Mouse (Mus musculus): Measurements from ENCODE around the gene Slc18a3.

The Slc18a3 gene

DNA sequence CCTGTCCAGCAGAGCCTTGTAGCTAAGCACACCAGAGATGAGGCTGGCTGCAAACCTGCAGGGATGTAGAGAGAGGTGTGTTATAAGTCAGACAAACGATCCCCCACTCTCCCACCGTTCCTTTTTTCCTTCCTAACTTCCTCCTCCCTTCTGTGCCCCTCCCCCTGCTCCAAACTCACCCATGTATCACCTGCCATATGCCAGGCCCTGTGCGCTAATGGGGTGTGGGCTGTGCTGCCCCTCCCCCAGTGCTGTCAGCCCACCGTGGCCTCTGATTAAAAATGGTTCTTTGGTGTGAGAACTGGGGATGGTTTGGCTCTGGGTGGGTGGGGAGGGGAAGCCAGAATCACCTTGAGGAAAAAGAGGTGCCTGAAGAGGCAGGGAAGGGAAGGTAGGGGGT lies 12.1 kb downstream of the Slc18a3 start:
- DNase-seq: no peak

DNA sequence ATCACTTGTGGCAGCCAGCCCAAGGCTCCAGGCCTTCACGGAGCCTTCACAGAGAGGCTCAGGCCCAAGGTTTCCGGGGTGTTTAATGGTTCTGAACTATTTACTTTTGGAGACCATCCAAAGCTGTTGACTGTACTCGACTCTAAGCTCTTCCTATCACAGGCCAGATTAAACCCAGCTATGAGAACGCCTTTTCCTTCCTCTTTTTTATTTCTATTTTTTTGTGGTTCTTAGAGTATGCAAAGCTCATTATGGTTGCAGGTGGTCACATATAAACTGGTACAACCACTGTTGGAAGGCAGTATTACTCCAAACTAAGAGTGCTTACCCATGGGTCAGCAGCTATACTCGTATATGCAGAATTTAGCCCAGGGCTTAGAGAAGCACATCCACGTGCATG lies 17.7 kb downstream of the Slc18a3 start:
- no peak for DNase-seq

DNA sequence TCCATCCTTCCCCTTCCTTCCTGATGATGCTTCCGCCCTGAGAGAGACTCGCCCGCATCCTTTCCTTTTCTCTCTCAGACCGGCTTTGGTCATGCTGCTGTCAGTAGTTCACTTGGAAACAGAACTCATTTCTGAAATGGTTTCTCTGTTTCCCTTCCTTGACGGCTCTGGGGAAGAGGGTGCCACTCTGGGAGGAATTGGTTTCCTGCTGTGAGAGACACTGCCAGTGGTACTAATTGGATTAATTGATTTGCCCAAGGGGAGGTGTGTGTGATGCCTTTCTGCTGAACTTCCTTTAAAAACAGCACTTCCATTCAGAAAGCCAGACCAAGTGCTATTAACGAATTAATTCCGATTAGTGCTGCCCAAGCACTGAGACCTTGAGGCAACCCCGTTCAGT lies 21.2 kb downstream of the Slc18a3 start:
- no peak for DNase-seq

DNA sequence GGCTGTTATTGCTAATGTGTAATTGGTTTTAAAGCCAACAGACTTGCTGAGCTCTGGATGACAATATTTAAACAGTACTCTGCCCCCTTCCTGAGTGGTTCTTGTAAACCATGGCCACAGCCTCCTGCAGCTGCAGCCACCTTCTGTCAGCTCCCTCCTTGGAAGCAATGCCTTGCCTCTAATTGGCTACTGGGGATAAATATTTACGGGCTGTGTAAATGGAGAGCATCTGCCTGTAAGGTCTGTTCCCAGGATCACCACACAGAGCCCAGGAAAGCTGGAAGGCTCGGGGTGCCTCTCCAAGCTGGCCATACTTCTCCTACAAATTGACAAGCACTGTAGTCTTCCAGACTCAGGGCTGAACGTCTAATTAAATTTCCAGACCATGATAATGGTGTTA lies 24.9 kb downstream of the Slc18a3 start:
- DNase-seq: no peak

DNA sequence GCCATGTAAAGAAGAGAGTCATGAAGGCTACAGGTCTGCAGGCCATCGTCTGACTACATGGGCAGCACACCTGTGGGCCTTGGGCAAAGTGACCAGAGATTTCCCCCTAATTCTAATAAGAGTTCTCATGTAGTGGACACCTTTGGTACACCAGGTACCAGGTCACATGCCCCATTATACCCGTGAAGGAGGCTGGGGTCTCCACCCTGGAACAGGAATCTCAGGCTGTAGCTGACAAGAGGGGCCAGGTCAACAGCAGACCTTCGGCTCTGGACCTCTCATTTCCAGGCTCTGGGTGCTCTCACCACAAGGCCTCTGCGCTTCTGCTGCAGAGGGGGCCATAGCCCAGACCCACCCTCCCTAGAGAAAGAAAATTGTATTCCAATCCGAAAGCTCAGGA lies 25.3 kb downstream of the Slc18a3 start:
- no peak for DNase-seq

DNA sequence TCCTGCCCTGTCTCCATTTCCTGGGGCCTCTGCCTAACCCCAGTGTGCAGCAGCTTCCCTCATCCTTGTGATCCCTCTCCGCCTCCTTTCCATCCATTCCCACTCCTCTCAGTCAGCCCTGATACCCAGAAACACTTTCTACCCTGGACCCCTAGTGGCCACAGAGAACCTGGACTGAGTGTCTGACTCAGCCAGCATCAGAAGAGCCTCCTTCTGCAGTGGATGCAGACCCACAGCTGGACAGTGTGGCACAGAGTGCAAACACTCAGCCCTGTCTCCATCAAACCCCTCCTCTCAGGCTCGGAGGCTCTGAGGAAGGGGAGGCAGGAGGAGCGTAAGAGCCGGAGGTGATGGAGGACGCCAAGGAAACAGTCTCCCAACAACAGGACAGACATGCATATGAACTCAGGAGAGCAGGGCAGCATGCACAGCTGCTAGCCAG lies 27.3 kb downstream of the Slc18a3 start:
- no peak for DNase-seq

DNA sequence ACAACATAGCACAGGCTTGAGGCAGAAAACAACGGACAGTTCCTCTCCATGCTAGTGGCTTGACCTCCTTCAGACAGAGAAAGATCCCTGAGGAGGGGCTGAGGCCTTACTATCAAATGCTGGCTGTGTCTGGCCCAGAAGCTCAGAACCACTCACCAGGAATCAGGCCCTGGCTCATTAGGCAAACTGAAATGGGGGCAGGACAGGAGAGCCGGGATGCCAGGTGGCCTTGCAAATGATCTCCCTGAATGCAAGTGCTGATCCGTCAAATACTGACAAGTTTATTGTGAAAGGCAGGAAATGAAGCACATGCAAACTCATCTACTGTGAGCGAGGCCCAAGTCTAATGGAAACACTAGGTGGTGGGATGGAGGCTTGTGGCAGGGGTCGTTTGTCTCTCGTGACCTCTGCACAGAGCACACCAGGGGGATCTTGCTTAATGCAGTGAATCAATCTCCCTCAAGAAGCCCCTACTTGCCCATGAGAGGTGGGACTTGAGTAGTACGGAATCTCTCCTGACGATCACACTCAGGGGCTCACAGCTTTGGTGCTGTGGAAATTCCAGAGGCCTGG lies 35.5 kb downstream of the Slc18a3 start:
- no peak for DNase-seq

DNA sequence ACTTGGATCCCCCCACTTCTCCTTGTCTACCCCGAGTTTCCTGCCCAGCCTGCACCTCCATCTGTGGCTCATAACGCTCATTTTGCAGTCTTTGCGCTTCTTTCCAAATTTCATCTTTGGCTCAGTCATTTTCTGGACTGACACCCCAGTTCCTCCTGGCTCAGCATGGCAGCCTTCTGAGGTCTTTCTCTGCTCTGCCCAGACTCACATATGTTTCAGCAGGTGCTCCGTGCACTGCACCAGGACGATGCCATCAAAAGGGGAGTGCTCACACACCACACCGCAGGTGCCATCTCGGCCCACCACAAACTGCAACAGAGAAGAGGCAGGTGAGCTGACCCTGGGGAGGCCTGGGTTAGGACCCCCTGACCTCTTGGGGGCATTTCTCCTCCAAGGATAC lies 40.7 kb downstream of the Slc18a3 start:
- no peak for DNase-seq

DNA sequence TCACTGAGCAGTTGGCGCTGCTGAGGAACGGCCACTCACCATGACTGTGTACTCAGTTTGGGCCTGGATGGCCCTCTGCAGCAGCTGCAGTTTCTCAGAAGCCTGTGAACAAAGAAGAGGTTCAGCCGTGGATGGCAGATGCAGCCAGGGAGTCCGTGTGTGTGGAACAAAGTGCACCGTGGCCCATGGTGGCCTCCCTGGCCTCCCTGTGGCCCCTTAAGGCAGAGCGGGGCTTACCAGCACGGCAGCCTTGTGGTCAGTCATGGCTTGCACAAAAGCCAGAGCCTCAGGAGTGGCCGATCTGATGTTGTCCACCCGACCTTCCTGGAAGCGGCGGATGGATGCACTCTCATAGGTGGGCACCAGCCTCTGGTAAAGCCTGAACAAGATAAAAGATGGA lies 45.9 kb downstream of the Slc18a3 start:
- no peak for DNase-seq

Measured in right cerebral cortex, adult 18-20 months (tissue).